Mouse (Mus musculus): ENCODE results near the gene Rcvrn. TPM values are rescaled to one million over a fixed set of nuclear protein-coding genes. Genes with fewer than 3 reads are reported as not detected.

The Rcvrn gene
- total RNA-seq, 1 experiment from 2014 or later = not detected

Other genes starting within 250 kb of the Rcvrn start
- 36.1 and 36.7 TPM in 2 replicates for gene Gas7, start 239.9 kb upstream of the Rcvrn start, total RNA-seq (2021)
- not detected in 2 replicates for gene Glp2r, start 75.8 kb downstream of the Rcvrn start, total RNA-seq (2021)
- gene Gsg1l2, start 79.3 kb downstream of the Rcvrn start, total RNA-seq (2021) = not detected in 2 replicates
- not detected in 2 replicates for gene Dhrs7c, start 102.9 kb downstream of the Rcvrn start, total RNA-seq (2021)
- 1.5 and 3.0 TPM in 2 replicates for gene Usp43, start 226.8 kb downstream of the Rcvrn start, total RNA-seq (2021)